Mouse (Mus musculus) lung, adult 2 months (tissue): ENCODE results near the gene Fut7.

ENCODE experiments used
- CTCF ChIP-seq: fragments of 200-500 bp; IDR thresholded peaks from 2 replicates; pipeline ENCODE4 v1.5.1; 2011; ENCODE audit warnings: mild to moderate bottlenecking, low read length, control low read depth; ENCODE audit not compliant: insufficient read depth
- POLR2A ChIP-seq: fragments of 200-500 bp; IDR thresholded peaks from 2 replicates; pipeline ENCODE4 v1.6.1; 2011; ENCODE audit warnings: low read depth, mild to moderate bottlenecking, control low read depth, low read length, borderline replicate concordance; ENCODE audit errors: extremely low read depth

DNA sequence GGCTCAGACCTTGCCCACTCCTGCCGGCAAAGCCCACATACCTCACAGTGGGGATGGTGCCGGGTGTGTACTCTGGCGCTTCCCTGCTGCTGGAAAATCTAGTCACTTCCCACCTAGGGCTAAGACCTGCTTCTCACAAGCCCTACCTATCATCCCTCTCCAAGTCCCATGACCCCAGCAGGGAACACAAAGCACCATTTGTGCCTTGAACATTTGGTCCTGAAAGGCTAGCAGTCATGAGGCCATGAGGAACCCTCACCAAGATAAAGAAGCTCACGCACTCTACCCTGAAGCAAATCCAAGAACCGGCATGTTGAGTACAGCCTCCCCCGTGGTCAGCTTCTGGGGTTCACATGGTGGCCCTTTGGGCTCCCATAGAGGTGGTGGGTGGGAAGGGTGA is 46.9 kb downstream of the Fut7 start, which contains the start of gene Ptgds:
- TF ChIP-seq CTCF (no peak), POLR2A (no peak)
